Mouse (Mus musculus): Measurements from ENCODE around the gene Serpinh1. TPM values are rescaled to one million over a fixed set of nuclear protein-coding genes. Genes with fewer than 3 reads are reported as not detected.

Serpinh1 gene
- polyA plus RNA-seq, 1 experiment from 2014 or later = 1,171 TPM

DNA sequence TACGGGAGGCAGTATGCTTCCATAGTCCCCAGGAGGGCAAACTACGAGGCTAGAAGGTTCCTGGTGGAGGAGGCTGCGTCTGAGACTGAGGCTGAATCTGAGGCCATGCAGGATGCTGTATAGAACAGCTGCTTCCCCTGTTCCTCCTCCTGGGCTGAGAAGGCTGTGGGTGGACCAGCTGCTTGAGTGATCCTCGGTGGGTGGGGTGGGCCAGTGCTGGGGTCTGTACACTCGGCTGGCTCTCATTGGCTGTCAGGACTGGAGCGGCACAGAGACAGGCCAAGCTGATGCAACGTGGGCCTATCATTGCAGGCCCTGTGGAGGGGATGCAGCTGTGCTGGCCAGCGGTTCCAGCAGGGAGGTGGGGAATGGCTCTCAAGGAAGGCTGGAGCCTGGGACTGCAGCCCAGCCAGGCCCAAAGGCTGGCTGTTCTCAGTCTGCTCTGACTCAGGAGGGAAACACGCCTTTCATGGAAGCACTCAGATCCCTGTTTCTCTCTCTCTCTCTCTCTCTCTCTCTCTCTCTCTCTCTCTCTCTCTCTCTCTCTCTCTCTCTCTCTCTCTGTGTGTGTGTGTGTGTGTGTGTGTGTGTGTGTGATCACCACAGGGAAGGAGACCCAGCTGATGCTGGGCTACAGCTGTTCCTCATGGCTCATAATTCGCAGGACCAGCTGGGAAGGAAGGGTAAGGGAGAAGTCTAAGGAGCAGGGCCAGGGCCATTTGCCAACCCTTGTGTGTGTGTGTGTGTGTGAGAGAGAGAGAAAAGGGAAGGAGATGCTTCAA is 7.2 kb upstream of the Serpinh1 start:
- H3K27ac ChIP-seq = peak overlapping the region; percentile 96
- no peaks in the 10 kb centered on the region for H3K36me3 ChIP-seq
- peaks cover 63% of the 10 kb centered on the region for H3K4me1 ChIP-seq
- no peaks in the 10 kb centered on the region for H3K27me3 ChIP-seq (ENCODE audit: low read depth, poor library complexity, severe bottlenecking)
- no peaks in the 10 kb centered on the region for H3K9me3 ChIP-seq (replicated peaks)
- peak; percentile 93 for DNase-seq (ENCODE audit: low spot score)
- H3K4me3 ChIP-seq = peak overlapping the region; percentile 31
- WGBS = 6% methylated on average over 10 of the region's 10 CpGs

DNA sequence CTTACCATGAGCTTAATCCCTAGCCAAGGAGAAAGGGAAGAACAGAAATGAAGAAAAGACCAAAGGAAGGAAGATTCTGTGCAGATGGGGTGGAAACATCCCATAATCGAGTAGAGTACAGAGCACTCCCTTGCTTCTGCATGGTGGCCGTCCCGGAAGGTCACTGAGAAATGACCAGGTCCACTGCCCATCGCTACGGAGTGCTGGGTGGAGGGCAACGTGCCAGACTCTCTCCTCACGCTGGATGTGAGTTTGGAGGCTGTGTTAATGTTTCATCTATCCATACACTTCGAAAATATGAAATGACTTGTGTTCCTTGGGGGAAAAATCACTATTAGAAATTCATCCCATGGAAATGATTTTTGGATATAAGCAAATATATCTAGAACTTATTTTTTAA is 5.3 kb upstream of the Serpinh1 start:
- H3K9me3 ChIP-seq (replicated peaks) = no peaks in the 10 kb centered on the region
- H3K27ac ChIP-seq = peak overlapping the region; percentile 51; the same call in 1 of the 2 replicates
- H3K4me3 ChIP-seq = no peak overlapping the region
- WGBS = 90% methylated on average over 8 of the region's 8 CpGs
- DNase-seq (ENCODE audit: low spot score) = no peak
- H3K4me1 ChIP-seq = peaks cover 72% of the 10 kb centered on the region
- H3K36me3 ChIP-seq = no peaks in the 10 kb centered on the region
- H3K27me3 ChIP-seq (ENCODE audit: low read depth, poor library complexity, severe bottlenecking) = no peaks in the 10 kb centered on the region

DNA sequence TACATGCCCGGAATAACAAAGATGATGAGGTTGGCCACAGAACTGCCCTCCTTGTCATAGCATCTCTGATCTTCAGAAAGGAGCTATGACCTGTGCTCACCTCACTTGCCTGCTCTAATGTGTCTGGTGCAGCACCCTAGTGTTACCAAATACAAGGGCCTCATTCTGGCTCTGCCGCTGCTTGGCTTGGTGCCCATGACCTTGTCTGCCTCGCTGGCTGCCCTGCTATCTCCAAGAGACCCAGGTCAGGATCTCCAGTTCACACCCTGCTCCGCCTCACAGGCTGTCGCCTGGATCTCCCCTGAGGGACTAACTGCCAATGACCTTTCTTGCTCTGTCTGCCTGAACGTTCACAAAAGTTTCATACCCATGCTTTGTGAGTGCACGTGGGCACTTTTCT is 4.2 kb upstream of the Serpinh1 start:
- peak overlapping the region; percentile 39; the same call in 1 of the 2 replicates for H3K4me3 ChIP-seq
- no peaks in the 10 kb centered on the region for H3K27me3 ChIP-seq (ENCODE audit: low read depth, poor library complexity, severe bottlenecking)
- peak overlapping the region; percentile 97 for H3K27ac ChIP-seq
- 78% methylated on average over 7 of the region's 7 CpGs for WGBS
- DNase-seq (ENCODE audit: low spot score) = no peak
- no peaks in the 10 kb centered on the region for H3K9me3 ChIP-seq (replicated peaks)
- peaks cover 80% of the 10 kb centered on the region for H3K4me1 ChIP-seq
- H3K36me3 ChIP-seq = no peaks in the 10 kb centered on the region

DNA sequence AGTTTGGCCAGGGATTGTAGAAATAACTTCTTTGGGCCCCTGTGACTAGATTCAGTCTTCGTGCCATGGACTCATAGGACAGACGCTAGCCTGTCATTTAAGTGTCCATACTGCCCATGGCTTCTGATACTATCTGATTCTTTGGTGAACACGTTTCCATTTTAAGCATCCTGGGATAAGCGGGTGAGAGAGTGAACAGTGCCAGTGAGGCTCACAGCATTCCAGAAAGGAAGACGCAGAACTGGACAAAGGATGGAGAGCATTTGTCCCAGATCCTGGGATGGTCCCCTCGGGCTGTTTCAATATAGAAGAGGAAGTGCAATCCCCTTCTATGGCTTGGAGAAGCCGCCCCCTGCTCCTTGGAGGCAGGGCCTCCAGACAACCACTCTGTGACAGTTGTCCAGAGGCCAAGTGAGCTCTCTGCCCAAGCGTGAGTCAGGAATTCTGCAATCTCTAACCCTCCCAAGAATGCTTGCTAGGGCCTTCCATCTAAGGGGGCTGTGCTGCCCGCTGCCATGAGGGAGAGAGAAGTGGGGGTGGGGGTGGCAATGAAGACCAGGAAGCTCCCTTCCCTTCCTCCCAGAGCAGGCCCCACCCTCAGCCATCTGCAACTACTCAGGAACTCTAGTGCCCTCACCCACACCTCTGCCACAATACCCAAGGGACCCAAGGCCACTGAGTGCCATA is 3.3 kb upstream of the Serpinh1 start:
- Histone ChIP-seq H3K27ac (peak overlapping the region; percentile 97), H3K36me3 (peaks cover 2% of the 10 kb centered on the region; the same call in 1 of the 2 replicates), H3K4me1 (peaks cover 82% of the 10 kb centered on the region), H3K4me3 (peak overlapping the region; percentile 39), H3K27me3 (ENCODE audit: low read depth, poor library complexity, severe bottlenecking) (no peaks in the 10 kb centered on the region), H3K9me3 (replicated peaks) (no peaks in the 10 kb centered on the region)
- 34% methylated on average over 9 of the region's 9 CpGs for WGBS
- no peak for DNase-seq (ENCODE audit: low spot score)

DNA sequence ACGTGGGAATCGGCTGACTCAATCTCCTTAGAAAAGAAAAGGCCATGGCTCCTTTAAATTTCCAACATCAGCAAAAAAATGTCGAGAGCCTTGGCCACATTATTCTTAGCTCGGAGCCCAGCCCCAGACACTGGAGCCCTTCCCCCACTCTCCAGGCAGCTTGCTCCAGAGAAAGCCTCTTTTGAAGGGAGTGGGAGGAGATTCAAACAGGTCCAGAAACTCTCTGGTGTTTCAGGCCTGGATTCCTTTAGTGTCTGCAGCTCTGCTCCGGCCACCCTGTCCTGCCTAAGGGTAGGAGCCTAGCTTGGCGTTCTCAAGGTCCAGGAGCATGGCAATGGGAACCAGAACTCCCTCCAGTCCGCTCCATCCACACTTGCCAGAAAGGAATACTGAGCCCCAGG is 2.7 kb upstream of the Serpinh1 start:
- Histone ChIP-seq H3K36me3 (peaks cover 9% of the 10 kb centered on the region), H3K27ac (peak overlapping the region; percentile 97), H3K4me3 (peak overlapping the region; percentile 39), H3K27me3 (ENCODE audit: low read depth, poor library complexity, severe bottlenecking) (no peaks in the 10 kb centered on the region), H3K9me3 (replicated peaks) (no peaks in the 10 kb centered on the region), H3K4me1 (peaks cover 82% of the 10 kb centered on the region)
- 9% methylated on average over 7 of the region's 7 CpGs for WGBS
- peak; percentile 80 for DNase-seq (ENCODE audit: low spot score)

DNA sequence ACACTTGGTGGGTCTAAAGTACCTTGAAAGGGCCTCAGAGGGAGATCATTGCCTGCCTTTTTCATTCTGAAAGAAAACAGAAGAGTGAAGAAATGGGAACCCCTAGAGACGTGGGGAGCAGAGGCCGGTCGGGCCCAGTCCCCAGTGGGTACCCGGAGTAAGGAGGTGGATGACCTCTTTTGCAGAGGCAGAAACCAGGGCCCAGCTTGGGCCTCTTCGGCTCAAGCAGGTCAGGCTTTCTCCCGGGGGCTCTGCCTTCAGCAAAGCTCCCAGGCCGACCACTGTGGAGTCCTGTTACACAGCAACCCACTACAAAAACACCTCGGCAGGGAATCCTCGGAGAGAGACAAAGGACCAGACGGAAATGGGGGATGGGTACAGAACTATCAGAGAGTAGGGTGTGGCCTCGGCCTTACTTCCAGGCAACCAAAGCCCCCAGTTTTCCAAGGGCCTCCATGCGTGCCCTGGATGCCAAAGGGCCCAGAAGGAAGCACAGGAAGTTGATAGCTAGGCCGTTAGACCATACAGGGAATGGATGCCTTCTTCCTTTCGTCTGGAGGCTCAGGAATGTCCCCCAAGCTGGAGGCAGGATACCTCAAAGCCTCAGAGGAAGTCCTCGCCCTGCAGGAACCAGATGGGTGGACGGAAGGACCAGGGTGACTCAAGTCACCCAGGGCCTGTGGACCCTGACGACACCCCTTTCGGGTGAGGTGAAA is 1.1 kb downstream of the Serpinh1 start:
- no peaks in the 10 kb centered on the region for H3K27me3 ChIP-seq (ENCODE audit: low read depth, poor library complexity, severe bottlenecking)
- DNase-seq (ENCODE audit: low spot score) = peak; percentile 79
- WGBS = under 1% methylated on average over 18 of the region's 18 CpGs
- peaks cover 81% of the 10 kb centered on the region for H3K4me1 ChIP-seq
- no peaks in the 10 kb centered on the region for H3K9me3 ChIP-seq (replicated peaks)
- peak overlapping the region; percentile 91 for H3K4me3 ChIP-seq
- peak overlapping the region; percentile 97 for H3K27ac ChIP-seq
- peaks cover 47% of the 10 kb centered on the region for H3K36me3 ChIP-seq

DNA sequence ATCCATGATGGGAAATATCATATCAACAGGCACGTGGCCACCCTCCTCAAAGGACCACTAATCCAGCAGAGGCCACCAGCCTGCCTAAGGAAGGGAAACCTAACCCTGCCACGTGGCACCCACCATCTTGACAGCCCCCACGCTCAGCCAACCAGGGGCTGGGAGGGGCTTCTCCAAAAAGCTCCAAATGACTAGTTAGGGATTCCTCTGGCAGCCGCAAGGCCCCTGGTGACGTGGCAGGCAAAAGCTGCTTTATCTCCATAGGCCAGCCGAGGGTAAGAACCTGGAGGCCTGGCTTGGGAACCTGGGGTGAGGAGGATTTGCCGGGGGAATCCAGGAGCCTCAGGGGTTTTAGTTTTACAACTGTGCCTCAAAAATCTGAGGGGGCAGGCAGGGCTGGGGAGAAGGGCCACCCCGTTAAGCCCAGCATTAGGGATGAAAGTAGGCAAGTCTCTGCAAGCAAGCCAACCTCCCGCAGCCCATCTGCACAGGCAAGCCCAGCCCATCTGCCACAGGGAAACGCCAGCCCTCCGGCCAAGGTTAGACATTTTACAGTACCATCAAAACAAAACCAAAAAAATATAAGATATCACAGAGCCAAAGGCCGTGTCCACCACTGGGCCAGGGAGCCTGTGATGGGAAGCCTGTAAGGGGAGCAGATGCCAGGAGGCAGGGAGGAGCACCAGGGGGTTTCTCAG is 1.8 kb downstream of the Serpinh1 start:
- no peaks in the 10 kb centered on the region for H3K9me3 ChIP-seq (replicated peaks)
- peaks cover 54% of the 10 kb centered on the region for H3K36me3 ChIP-seq
- H3K27ac ChIP-seq = peak overlapping the region; percentile 97
- no peaks in the 10 kb centered on the region for H3K27me3 ChIP-seq (ENCODE audit: low read depth, poor library complexity, severe bottlenecking)
- WGBS = 8% methylated on average over 12 of the region's 12 CpGs
- H3K4me1 ChIP-seq = peaks cover 77% of the 10 kb centered on the region
- peak overlapping the region; percentile 91 for H3K4me3 ChIP-seq
- peak; percentile 70 for DNase-seq (ENCODE audit: low spot score)

DNA sequence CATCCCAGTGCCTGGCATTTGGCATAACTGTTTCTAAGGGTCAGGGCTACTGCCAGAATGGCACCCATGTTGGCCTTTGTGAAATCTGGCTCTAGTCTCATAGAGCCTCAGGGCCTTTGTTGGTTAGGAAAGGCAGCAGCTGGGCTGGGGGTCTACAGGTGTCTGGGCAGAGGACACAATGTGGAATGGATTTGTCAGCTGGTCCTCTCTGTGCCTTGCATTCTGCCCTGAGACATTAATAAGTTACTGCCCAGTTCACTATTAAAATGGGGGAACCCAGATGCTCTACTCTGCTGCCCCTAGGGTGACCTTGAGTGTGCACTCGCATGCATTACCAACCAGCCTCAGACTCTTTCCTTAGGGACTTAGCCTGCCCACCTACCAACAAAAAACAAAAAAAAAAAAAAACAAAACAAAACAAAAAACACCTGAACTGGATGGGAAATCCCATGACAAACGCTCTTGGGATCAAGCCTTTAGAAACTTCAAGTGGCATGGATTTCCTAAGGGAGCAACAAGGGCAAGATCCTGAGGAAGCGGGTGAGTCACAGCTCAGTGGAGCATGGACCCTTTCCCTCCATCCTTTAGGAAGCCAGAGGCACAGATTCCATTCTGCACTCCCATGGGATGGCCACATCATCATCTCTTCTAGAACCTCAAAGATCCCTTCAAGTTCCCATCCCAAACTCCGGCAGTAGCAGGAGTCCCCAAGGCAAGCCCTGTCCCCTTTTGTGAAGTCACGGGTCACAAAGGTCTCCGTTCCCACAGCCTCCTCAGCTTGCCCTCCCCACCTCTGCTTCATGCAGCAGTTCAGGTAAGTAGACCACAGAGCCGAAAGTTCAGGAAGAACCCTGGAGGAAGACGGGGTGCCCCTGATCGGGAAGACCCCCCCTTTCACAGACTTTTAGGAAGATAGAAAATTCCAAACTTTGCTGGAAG is 3.0 kb downstream of the Serpinh1 start:
- Histone ChIP-seq H3K27ac (peak overlapping the region; percentile 97), H3K4me1 (peaks cover 65% of the 10 kb centered on the region), H3K9me3 (replicated peaks) (no peaks in the 10 kb centered on the region), H3K27me3 (ENCODE audit: low read depth, poor library complexity, severe bottlenecking) (no peaks in the 10 kb centered on the region), H3K36me3 (peaks cover 66% of the 10 kb centered on the region), H3K4me3 (peak overlapping the region; percentile 91)
- no peak for DNase-seq (ENCODE audit: low spot score)
- WGBS = 85% methylated on average over 9 of the region's 9 CpGs

DNA sequence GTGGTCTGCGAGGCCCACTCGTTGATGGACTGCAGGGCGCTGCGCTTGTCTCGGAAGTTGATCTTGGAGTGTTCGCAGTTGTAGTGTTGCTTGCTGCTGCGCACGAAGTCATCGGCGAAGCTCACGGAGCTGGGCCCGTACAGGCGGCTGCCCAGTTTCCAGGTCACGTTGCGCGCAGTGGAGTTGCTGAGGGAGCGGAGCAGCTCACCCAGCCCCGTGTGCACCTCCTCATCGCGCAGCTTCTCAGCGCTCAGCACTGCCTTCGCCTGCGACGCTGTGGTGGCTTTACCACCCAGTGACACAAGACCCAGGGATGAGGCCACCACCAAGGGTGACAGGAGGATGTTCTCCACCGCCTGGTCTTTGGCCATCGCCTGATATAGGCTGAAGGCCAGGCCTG is 4.2 kb downstream of the Serpinh1 start:
- no peak for DNase-seq (ENCODE audit: low spot score)
- Histone ChIP-seq H3K9me3 (replicated peaks) (no peaks in the 10 kb centered on the region), H3K27me3 (ENCODE audit: low read depth, poor library complexity, severe bottlenecking) (no peaks in the 10 kb centered on the region), H3K4me3 (peak overlapping the region; percentile 17; the same call in 1 of the 2 replicates), H3K27ac (0 out of 2 replicates have a peak overlapping the region, but pooled peaks have one; percentile 21), H3K4me1 (peaks cover 53% of the 10 kb centered on the region), H3K36me3 (peaks cover 78% of the 10 kb centered on the region)
- 96% methylated on average over 26 of the region's 26 CpGs for WGBS

DNA sequence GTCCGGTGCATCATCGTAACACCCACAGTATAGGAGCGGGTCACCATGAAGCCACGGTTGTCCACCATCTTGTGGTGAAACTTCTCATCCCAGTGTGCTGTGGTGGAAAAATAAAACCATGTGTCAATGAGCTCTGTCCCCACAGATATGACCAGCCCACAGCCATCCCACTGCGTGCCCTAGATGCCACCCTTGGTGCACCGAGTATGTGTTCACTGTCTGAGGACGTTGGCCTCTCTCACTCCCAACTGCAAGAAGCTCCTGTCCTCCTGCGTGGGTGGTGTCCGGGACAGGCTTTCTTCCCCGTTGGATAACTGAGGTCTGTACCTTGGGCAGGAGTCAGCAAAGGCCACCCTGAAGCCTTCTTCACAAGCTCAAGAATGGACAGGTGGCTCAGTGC is 5.8 kb downstream of the Serpinh1 start:
- peaks cover 41% of the 10 kb centered on the region for H3K4me1 ChIP-seq
- peaks cover 94% of the 10 kb centered on the region for H3K36me3 ChIP-seq
- no peak overlapping the region for H3K27ac ChIP-seq
- 92% methylated on average over 10 of the region's 10 CpGs for WGBS
- H3K4me3 ChIP-seq = no peak overlapping the region
- H3K27me3 ChIP-seq (ENCODE audit: low read depth, poor library complexity, severe bottlenecking) = no peaks in the 10 kb centered on the region
- H3K9me3 ChIP-seq (replicated peaks) = no peaks in the 10 kb centered on the region
- no peak for DNase-seq (ENCODE audit: low spot score)

DNA sequence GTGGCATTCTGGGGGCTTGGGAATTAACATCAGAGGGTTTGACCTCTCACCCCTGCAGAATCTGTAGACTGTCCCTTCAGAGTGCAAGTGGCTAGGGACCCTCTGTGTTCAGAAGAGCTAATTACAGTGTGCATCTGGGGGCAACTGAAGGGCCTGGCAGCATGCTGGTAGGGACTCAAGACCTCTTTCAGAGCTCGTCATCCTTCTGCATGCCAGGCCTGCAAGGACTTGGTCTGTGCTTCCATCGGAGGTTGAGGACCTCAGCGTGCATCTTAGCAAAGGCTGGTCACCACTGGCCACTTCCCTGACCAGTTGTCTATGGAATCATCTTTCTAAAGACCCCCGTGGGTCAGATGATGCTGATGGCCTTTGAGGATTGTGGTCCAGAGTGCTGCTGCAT is 9.5 kb downstream of the Serpinh1 start:
- no peak for DNase-seq (ENCODE audit: low spot score)
- Histone ChIP-seq H3K27ac (no peak overlapping the region), H3K4me1 (peaks cover 9% of the 10 kb centered on the region), H3K36me3 (peaks cover 86% of the 10 kb centered on the region), H3K9me3 (replicated peaks) (no peaks in the 10 kb centered on the region), H3K4me3 (no peak overlapping the region), H3K27me3 (ENCODE audit: low read depth, poor library complexity, severe bottlenecking) (no peaks in the 10 kb centered on the region)
- WGBS = 83% methylated on average over 4 of the region's 4 CpGs

Measured in limb, embryonic 10.5 days (tissue).